Mouse (Mus musculus): ENCODE data around the gene Cstf3.

DNA sequence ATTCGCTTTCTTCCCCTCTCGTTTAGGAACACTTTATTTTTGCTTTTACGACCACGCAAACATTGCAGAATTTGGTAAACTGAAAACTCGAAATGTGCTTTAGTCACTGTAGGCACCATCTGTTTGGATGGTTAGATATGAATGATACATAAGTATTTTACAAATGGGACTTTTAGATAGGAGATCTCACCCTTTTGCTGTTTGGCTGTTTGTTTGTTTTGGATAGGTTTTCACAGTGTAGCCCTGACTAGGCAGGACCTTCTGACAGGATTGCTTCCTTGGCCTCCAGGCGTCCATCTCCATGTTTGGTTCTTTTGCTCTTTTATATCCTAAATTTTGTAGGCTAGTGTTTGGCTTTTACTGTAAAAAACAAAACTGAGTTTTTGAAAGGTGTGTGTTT lies 818 bp downstream of the Cstf3 start:
- TF ChIP-seq CTCF (IDR thresholded peaks at IDR 0.05; ENCODE audit: extremely low read depth, insufficient read length, insufficient replicate concordance, low read depth, low read length) (no peak), POLR2A (IDR thresholded peaks at IDR 0.05; ENCODE audit: low read depth, low read length) (no peak)

Data from small intestine, adult 2 months (tissue).